Comparison of ENCODE assay signal across 11 mouse cellular contexts in genomic region chr8:10964511-10965099, GRCm38 (mm10). TPM values are rescaled to one million over a fixed set of nuclear protein-coding genes. Genes with fewer than 3 reads are reported as not detected.
DNase-seq lines count a peak whose midpoint lies in the region; ATAC-seq and TF ChIP-seq lines count a peak whose summit lies in the region.
"Had no signal": no experiment of that assay in that cellular context is flagged by ENCODE, and none has a peak within 500 bp of the region (broad histone marks: within the 10 kb centered on the region; RNA-seq: fewer than 3 reads in every experiment).

No protein-coding gene starts in this region.

- ATAC-seq in hindbrain, embryonic 11.5 days (ENCODE audit: low FRiP score), result no peak
- no peak for ATAC-seq in hindbrain, postnatal 0 days
- ATAC-seq in midbrain, embryonic 12.5 days (ENCODE audit: low FRiP score, low read depth), result no peak
- ATAC-seq in midbrain, embryonic 15.5 days (replicated peaks), result no peak
- ATAC-seq in hindbrain, embryonic 12.5 days (ENCODE audit: low FRiP score), result no peak
- no peak for ATAC-seq in stomach, embryonic 16.5 days (ENCODE audit: insufficient read depth, low FRiP score)

- WGBS in hindbrain, embryonic 11.5 days, result 69% methylated on average over 10 of the region's 10 CpGs
- WGBS in hindbrain, postnatal 0 days, result 59% methylated on average over 10 of the region's 10 CpGs
- 60% methylated on average over 10 of the region's 10 CpGs for WGBS in midbrain, embryonic 12.5 days
- WGBS in midbrain, embryonic 15.5 days, result 65% methylated on average over 10 of the region's 10 CpGs
- whole genome bisulfite sequencing in hindbrain, embryonic 12.5 days, result 61% methylated on average over 10 of the region's 10 CpGs
- 49% methylated on average over 10 of the region's 10 CpGs for WGBS in stomach, embryonic 16.5 days

- no peak for DNase-seq in hindbrain, embryonic 11.5 days (ENCODE audit: low spot score)
- DNase-seq in hindbrain, postnatal 0 days (ENCODE audit: low spot score), result no peak
- DNase-seq in right cerebral cortex, adult 18-20 months, result no peak
- no peak for DNase-seq in embryo, embryonic 10.5 days (ENCODE audit: low spot score)
- DNase-seq: adrenal gland, postnatal 14 days; cerebellum, adult 9-10 months; right cerebral cortex, postnatal 14 days had no signal

- 0 out of 2 replicates have a peak overlapping the region, but pooled peaks have one; percentile 1 for H3K9ac ChIP-seq in hindbrain, embryonic 11.5 days (ENCODE audit: low read depth, low read length)
- no peak overlapping the region for H3K9ac ChIP-seq in hindbrain, postnatal 0 days (replicated peaks; ENCODE audit: low read length)
- H3K9ac ChIP-seq in midbrain, embryonic 12.5 days (replicated peaks), result no peak overlapping the region
- no peak overlapping the region for H3K9ac ChIP-seq in midbrain, embryonic 15.5 days
- H3K9ac ChIP-seq in hindbrain, embryonic 12.5 days, result no peak overlapping the region
- no peak overlapping the region for H3K9ac ChIP-seq in stomach, embryonic 16.5 days (ENCODE audit: low read length)

- no peak overlapping the region for H3K4me3 ChIP-seq in hindbrain, embryonic 11.5 days (ENCODE audit: low read depth, low read length)
- no peak overlapping the region for H3K4me3 ChIP-seq in hindbrain, postnatal 0 days (ENCODE audit: low read length)
- H3K4me3 ChIP-seq in midbrain, embryonic 12.5 days, result no peak overlapping the region
- no peak overlapping the region for H3K4me3 ChIP-seq in midbrain, embryonic 15.5 days
- no peak overlapping the region for H3K4me3 ChIP-seq in hindbrain, embryonic 12.5 days
- no peak overlapping the region for H3K4me3 ChIP-seq in stomach, embryonic 16.5 days (replicated peaks; ENCODE audit: low read length)

- no peaks in the 10 kb centered on the region for H3K9me3 ChIP-seq in hindbrain, embryonic 11.5 days (ENCODE audit: control insufficient read depth, low read length)
- H3K9me3 ChIP-seq in hindbrain, postnatal 0 days (ENCODE audit: low read length), result no peaks in the 10 kb centered on the region
- H3K9me3 ChIP-seq in midbrain, embryonic 12.5 days, result no peaks in the 10 kb centered on the region
- no peaks in the 10 kb centered on the region for H3K9me3 ChIP-seq in midbrain, embryonic 15.5 days
- no peaks in the 10 kb centered on the region for H3K9me3 ChIP-seq in hindbrain, embryonic 12.5 days (replicated peaks)
- no peaks in the 10 kb centered on the region for H3K9me3 ChIP-seq in stomach, embryonic 16.5 days (replicated peaks; ENCODE audit: control insufficient read depth, low read length)

- H3K4me2 ChIP-seq in hindbrain, embryonic 11.5 days (replicated peaks; ENCODE audit: low read depth, low read length), result no peak overlapping the region
- H3K4me2 ChIP-seq in hindbrain, postnatal 0 days (ENCODE audit: low read depth, low read length), result no peak overlapping the region
- no peak overlapping the region for H3K4me2 ChIP-seq in midbrain, embryonic 12.5 days (replicated peaks)
- no peak overlapping the region for H3K4me2 ChIP-seq in midbrain, embryonic 15.5 days
- H3K4me2 ChIP-seq in hindbrain, embryonic 12.5 days (replicated peaks), result no peak overlapping the region
- H3K4me2 ChIP-seq in stomach, embryonic 16.5 days (ENCODE audit: low read depth, low read length), result no peak overlapping the region

- no peak for TF ChIP-seq CTCF in hindbrain, postnatal 0 days (IDR thresholded peaks at IDR 0.05; ENCODE audit: low read depth)

- peaks cover 20% of the 10 kb centered on the region for H3K4me1 ChIP-seq in hindbrain, embryonic 11.5 days (replicated peaks; ENCODE audit: control insufficient read depth, insufficient read depth, low read length)
- H3K4me1 ChIP-seq in hindbrain, postnatal 0 days (ENCODE audit: insufficient read depth, low read length), result peaks cover 19% of the 10 kb centered on the region; the same call in 1 of the 2 replicates
- H3K4me1 ChIP-seq in midbrain, embryonic 12.5 days, result peaks cover 56% of the 10 kb centered on the region
- peaks cover 29% of the 10 kb centered on the region for H3K4me1 ChIP-seq in midbrain, embryonic 15.5 days
- peaks cover 48% of the 10 kb centered on the region for H3K4me1 ChIP-seq in hindbrain, embryonic 12.5 days
- H3K4me1 ChIP-seq in stomach, embryonic 16.5 days (ENCODE audit: control insufficient read depth, insufficient read depth, low read length), result peaks cover 44% of the 10 kb centered on the region

- no peaks in the 10 kb centered on the region for H3K27me3 ChIP-seq in hindbrain, embryonic 11.5 days (ENCODE audit: control insufficient read depth, insufficient read depth, low read length)
- no peaks in the 10 kb centered on the region for H3K27me3 ChIP-seq in hindbrain, postnatal 0 days (ENCODE audit: insufficient read depth, low read length)
- peaks cover 29% of the 10 kb centered on the region for H3K27me3 ChIP-seq in midbrain, embryonic 12.5 days
- no peaks in the 10 kb centered on the region for H3K27me3 ChIP-seq in midbrain, embryonic 15.5 days (replicated peaks)
- no peaks in the 10 kb centered on the region; the same call in 1 of the 2 replicates for H3K27me3 ChIP-seq in hindbrain, embryonic 12.5 days
- H3K27me3 ChIP-seq in stomach, embryonic 16.5 days (ENCODE audit: control insufficient read depth, insufficient read depth, low read length), result no peaks in the 10 kb centered on the region

- H3K27ac ChIP-seq in hindbrain, embryonic 11.5 days (ENCODE audit: low read depth, low read length), result no peak overlapping the region
- H3K27ac ChIP-seq in hindbrain, postnatal 0 days, result no peak overlapping the region
- peak overlapping the region; percentile 52; the same call in 1 of the 2 replicates for H3K27ac ChIP-seq in midbrain, embryonic 12.5 days (replicated peaks)
- no peak overlapping the region for H3K27ac ChIP-seq in midbrain, embryonic 15.5 days
- H3K27ac ChIP-seq in hindbrain, embryonic 12.5 days, result 0 out of 2 replicates have a peak overlapping the region, but pooled peaks have one; percentile 13
- peak overlapping the region; percentile 42 for H3K27ac ChIP-seq in stomach, embryonic 16.5 days (ENCODE audit: low read length)

- no peaks in the 10 kb centered on the region for H3K36me3 ChIP-seq in hindbrain, embryonic 11.5 days (ENCODE audit: control insufficient read depth, insufficient read depth, low read length)
- H3K36me3 ChIP-seq in hindbrain, postnatal 0 days (ENCODE audit: insufficient read depth, low read length), result no peaks in the 10 kb centered on the region
- H3K36me3 ChIP-seq in midbrain, embryonic 12.5 days, result no peaks in the 10 kb centered on the region
- no peaks in the 10 kb centered on the region for H3K36me3 ChIP-seq in midbrain, embryonic 15.5 days (replicated peaks)
- H3K36me3 ChIP-seq in hindbrain, embryonic 12.5 days, result no peaks in the 10 kb centered on the region
- H3K36me3 ChIP-seq in stomach, embryonic 16.5 days (ENCODE audit: control insufficient read depth, insufficient read depth, low read length), result no peaks in the 10 kb centered on the region

RNA-seq across cellular contexts. Expression of gene Irs2, which starts 43.7 kb away (rescaled TPM):
- 5.6 and 6.1 TPM in 2 replicates for polyA plus RNA-seq in hindbrain, embryonic 11.5 days (2014; fragmentation: Nextera tagmentation; extraction: Ambion mirVana)
- total RNA-seq in hindbrain, postnatal 0 days (2014; rRNA removed), result 42.4 and 53.2 TPM in 2 replicates
- 6.3 and 7.3 TPM in 2 replicates for polyA plus RNA-seq in hindbrain, postnatal 0 days (2015; fragmentation: Nextera tagmentation; extraction: Ambion mirVana)
- 7.9 and 10.0 TPM in 2 replicates for polyA plus RNA-seq in midbrain, embryonic 12.5 days (2016; fragmentation: Nextera tagmentation; extraction: Ambion mirVana)
- polyA plus RNA-seq in midbrain, embryonic 15.5 days (2015; fragmentation: Nextera tagmentation; extraction: Ambion mirVana), result 6.8 and 6.9 TPM in 2 replicates
- 9.8 and 10.4 TPM in 2 replicates for polyA plus RNA-seq in hindbrain, embryonic 12.5 days (2016; fragmentation: Nextera tagmentation; extraction: Ambion mirVana)
- polyA plus RNA-seq in stomach, embryonic 16.5 days (2015; fragmentation: Nextera tagmentation; extraction: Ambion mirVana), result 3.3 and 3.4 TPM in 2 replicates

Comparison
In these comparisons a context has a peak if more than half of its experiments do, and no peak if none do; other contexts are left out.
1. H3K27ac ChIP-seq: peak in midbrain, embryonic 12.5 days (single experiment), hindbrain, embryonic 12.5 days (single experiment) and stomach, embryonic 16.5 days (single experiment); none in hindbrain, embryonic 11.5 days (single experiment), hindbrain, postnatal 0 days (single experiment) and midbrain, embryonic 15.5 days (single experiment).